20 mouse cellular contexts compared by ENCODE assay signal in genomic region chr7:37602871-37603524, GRCm38 (mm10).
DNase-seq lines count a peak whose midpoint lies in the region; ATAC-seq lines count a peak whose summit lies in the region.
"Had no signal": no experiment of that assay in that cellular context is flagged by ENCODE, and none has a peak within 500 bp of the region (broad histone marks: within the 10 kb centered on the region; RNA-seq: fewer than 3 reads in every experiment).

No protein-coding gene starts in this region.

- DNase-seq in forebrain, embryonic 10.5 days (ENCODE audit: extremely low spot score, low spot score), result peak; percentile 36
- peak; percentile 47 for DNase-seq in Muller cell, postnatal 12 days (ENCODE audit: inconsistent ontology term)
- peak; percentile 42 for DNase-seq in midbrain, embryonic 14.5 days
- no peak for DNase-seq in heart, postnatal 14 days
- DNase-seq in right cerebral cortex, postnatal 4 days, result no peak
- DNase-seq in left cerebral cortex, postnatal 10 days (ENCODE audit: extremely low spot score in 1 of 2, low spot score in 2 of 2), result no peak
- DNase-seq: cerebellum, adult 11-12 months; cerebellum, postnatal 36 days; kidney, adult 9 months; kidney, postnatal 36 days; layer of hippocampus, postnatal 36 days; lung, embryonic 14.5 days had no signal

- peaks cover 6% of the 10 kb centered on the region for H3K9me3 ChIP-seq in forebrain, embryonic 10.5 days
- no peaks in the 10 kb centered on the region for H3K9me3 ChIP-seq in forebrain, embryonic 15.5 days
- H3K9me3 ChIP-seq in hindbrain, embryonic 12.5 days (replicated peaks), result no peaks in the 10 kb centered on the region
- H3K9me3 ChIP-seq in midbrain, embryonic 14.5 days (ENCODE audit: control insufficient read depth, low read length), result 0 out of 2 replicates have a peak, but pooled peaks cover 4% of the 10 kb centered on the region

- intact Hi-C loops in heart, postnatal 14 days (cut with DNase I), result no loop called here
- intact Hi-C loops in left cerebral cortex, postnatal 10 days (cut with DNase I), result no loop called here

- H3K36me3 ChIP-seq in forebrain, embryonic 10.5 days (replicated peaks), result peaks cover 20% of the 10 kb centered on the region
- H3K36me3 ChIP-seq in forebrain, embryonic 15.5 days, result no peaks in the 10 kb centered on the region
- no peaks in the 10 kb centered on the region for H3K36me3 ChIP-seq in hindbrain, embryonic 12.5 days
- no peaks in the 10 kb centered on the region for H3K36me3 ChIP-seq in midbrain, embryonic 14.5 days (ENCODE audit: control insufficient read depth, insufficient read depth, low read length)
- H3K36me3 ChIP-seq: G1E; limb, embryonic 10.5 days had no signal

- peak overlapping the region; percentile 40 for H3K27ac ChIP-seq in forebrain, embryonic 10.5 days
- no peak overlapping the region for H3K27ac ChIP-seq in forebrain, embryonic 15.5 days (replicated peaks)
- H3K27ac ChIP-seq in hindbrain, embryonic 12.5 days, result no peak overlapping the region
- H3K27ac ChIP-seq in midbrain, embryonic 14.5 days (replicated peaks; ENCODE audit: low read depth, low read length), result no peak overlapping the region
- H3K27ac ChIP-seq: limb, embryonic 10.5 days had no signal

- H3K9ac ChIP-seq in forebrain, embryonic 15.5 days (replicated peaks), result no peak overlapping the region
- H3K9ac ChIP-seq in hindbrain, embryonic 12.5 days, result no peak overlapping the region
- no peak overlapping the region; the same call in 1 of the 2 replicates for H3K9ac ChIP-seq in midbrain, embryonic 14.5 days (replicated peaks; ENCODE audit: low read length)
- H3K9ac ChIP-seq: lung, embryonic 14.5 days had no signal

- ATAC-seq in forebrain, embryonic 15.5 days (replicated peaks), result no peak
- ATAC-seq in hindbrain, embryonic 12.5 days (ENCODE audit: low FRiP score), result peak; percentile 43; the same call in 1 of the 2 replicates
- ATAC-seq in midbrain, embryonic 14.5 days (ENCODE audit: low FRiP score, low TSS enrichment), result no peak
- ATAC-seq: CD4-positive, CD25-positive, alpha-beta regulatory T cell, adult 4 months had no signal

- no peak overlapping the region for H3K4me2 ChIP-seq in forebrain, embryonic 15.5 days (replicated peaks)
- H3K4me2 ChIP-seq in hindbrain, embryonic 12.5 days (replicated peaks), result no peak overlapping the region
- no peak overlapping the region for H3K4me2 ChIP-seq in midbrain, embryonic 14.5 days (ENCODE audit: low read length)
- H3K4me2 ChIP-seq: heart, embryonic 11.5 days; liver, embryonic 11.5 days; lung, embryonic 14.5 days had no signal

- 0 out of 2 replicates have a peak, but pooled peaks cover 6% of the 10 kb centered on the region for H3K27me3 ChIP-seq in forebrain, embryonic 10.5 days (ENCODE audit: poor library complexity, severe bottlenecking)
- no peaks in the 10 kb centered on the region for H3K27me3 ChIP-seq in forebrain, embryonic 15.5 days
- no peaks in the 10 kb centered on the region; the same call in 1 of the 2 replicates for H3K27me3 ChIP-seq in hindbrain, embryonic 12.5 days
- no peaks in the 10 kb centered on the region for H3K27me3 ChIP-seq in midbrain, embryonic 14.5 days (ENCODE audit: control insufficient read depth, insufficient read depth, low read length)

- H3K4me1 ChIP-seq in forebrain, embryonic 10.5 days, result peaks cover 62% of the 10 kb centered on the region
- peaks cover 34% of the 10 kb centered on the region for H3K4me1 ChIP-seq in forebrain, embryonic 15.5 days
- H3K4me1 ChIP-seq in hindbrain, embryonic 12.5 days, result peaks cover 12% of the 10 kb centered on the region
- H3K4me1 ChIP-seq in midbrain, embryonic 14.5 days (ENCODE audit: control insufficient read depth, insufficient read depth, low read length), result peaks cover 9% of the 10 kb centered on the region

- 13% methylated on average over 9 of the region's 9 CpGs for WGBS in forebrain, embryonic 10.5 days
- 15% methylated on average over 9 of the region's 9 CpGs for WGBS in forebrain, embryonic 15.5 days
- 18% methylated on average over 9 of the region's 9 CpGs for WGBS in hindbrain, embryonic 12.5 days
- 6% methylated on average over 9 of the region's 9 CpGs for WGBS in midbrain, embryonic 14.5 days

- H3K4me3 ChIP-seq in forebrain, embryonic 10.5 days, result no peak overlapping the region
- no peak overlapping the region for H3K4me3 ChIP-seq in forebrain, embryonic 15.5 days
- no peak overlapping the region for H3K4me3 ChIP-seq in hindbrain, embryonic 12.5 days
- no peak overlapping the region for H3K4me3 ChIP-seq in midbrain, embryonic 14.5 days (replicated peaks; ENCODE audit: low read depth, low read length)
- H3K4me3 ChIP-seq: limb, embryonic 10.5 days; myocyte had no signal

Comparison
In these comparisons a context has a peak if more than half of its experiments do, and no peak if none do; other contexts are left out.
1. DNase-seq: peak in forebrain, embryonic 10.5 days (single experiment), Muller cell, postnatal 12 days (single experiment) and midbrain, embryonic 14.5 days (single experiment); none in heart, postnatal 14 days (0 of 2), right cerebral cortex, postnatal 4 days (single experiment) and left cerebral cortex, postnatal 10 days (0 of 2).